Mouse (Mus musculus): ENCODE data around the gene Abca1.

DNA sequence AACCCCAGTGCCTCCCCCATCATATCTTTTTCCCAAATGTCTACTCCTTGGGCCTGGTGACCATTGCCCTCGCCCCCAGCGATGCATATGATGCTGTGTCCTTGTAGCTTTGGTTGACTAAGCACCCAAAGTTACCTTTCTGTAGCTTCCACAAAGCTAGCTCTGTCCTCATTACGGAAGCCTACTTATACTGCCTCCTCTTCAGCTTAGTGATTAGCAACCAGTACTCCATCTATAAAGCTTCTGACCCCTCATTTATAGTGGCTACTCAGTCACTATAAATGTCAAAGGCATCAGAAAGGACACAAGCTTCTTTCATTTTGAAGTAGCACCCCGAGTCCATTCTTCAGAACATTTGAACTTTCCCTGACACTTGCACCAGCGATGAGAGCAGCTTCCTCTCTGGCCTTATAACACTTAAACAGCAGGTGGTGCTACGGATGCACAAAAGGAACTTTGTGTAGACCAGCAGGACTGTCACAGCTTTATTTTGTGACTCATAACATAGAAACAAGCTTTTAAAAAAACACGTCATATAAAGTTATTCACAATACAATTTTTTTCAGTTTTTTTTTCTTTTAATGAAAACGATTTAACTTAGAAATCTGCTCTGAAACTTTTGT is 129.3 kb downstream of the Abca1 start:
- TF ChIP-seq CTCF (conservative IDR thresholded peaks at IDR 0.05; ENCODE audit: low read length) (no peak), NANOG (IDR thresholded peaks at IDR 0.05; ENCODE audit: borderline replicate concordance, low read length) (no peak)

All from E14TG2a.4 (cell line).